Mouse (Mus musculus): ENCODE results near the gene Lats2. TPM values are rescaled to one million over a fixed set of nuclear protein-coding genes. Genes with fewer than 3 reads are reported as not detected.
A peak's percentile ranks its signal among the peaks of the same experiment; 100 is the strongest.

Lats2 gene
- polyA plus RNA-seq (2015; fragmentation: Nextera tagmentation; extraction: Ambion mirVana), result 23.5 and 24.5 TPM in 2 replicates

DNA sequence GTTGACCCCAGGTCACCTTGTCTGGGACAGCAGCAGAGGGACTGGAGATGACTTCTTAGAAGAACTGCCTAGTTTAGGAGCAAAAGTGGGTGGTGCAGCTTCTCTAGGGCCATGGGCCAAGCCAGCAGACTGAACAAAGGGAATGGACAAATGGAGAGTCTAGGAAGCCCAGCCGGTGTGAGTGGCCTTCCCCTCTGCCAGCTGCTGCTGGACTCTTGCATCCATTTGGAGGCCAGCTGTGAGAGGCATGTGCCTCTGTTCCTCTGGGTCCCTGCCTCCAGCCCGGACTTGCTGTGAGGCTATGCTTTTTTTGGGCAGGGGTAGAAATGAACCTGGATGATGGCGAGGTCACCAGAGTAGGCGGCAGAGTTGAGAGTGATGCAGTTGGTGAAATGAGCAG, at the start of gene Lats2:
Lats2 (minus strand) TSS at position 152 of the 400 bp plus-strand sequence.
- no peak for ATAC-seq (replicated peaks; ENCODE audit: low FRiP score)
- Histone ChIP-seq H3K4me1 (peaks cover 4% of the 10 kb centered on the region; the same call in 1 of the 2 replicates), H3K36me3 (no peaks in the 10 kb centered on the region), H3K4me2 (no peak within 1 kb of the TSS), H3K9me3 (replicated peaks) (no peaks in the 10 kb centered on the region), H3K9ac (no peak within 1 kb of the TSS), H3K4me3 (replicated peaks) (no peak within 1 kb of the TSS), H3K27ac (no peak within 1 kb of the TSS), H3K27me3 (no peaks in the 10 kb centered on the region)
- 62% methylated on average over 4 of the region's 4 CpGs for WGBS

- H3K4me1 ChIP-seq, result peaks cover 18% of the 10 kb centered on the region
- no peak overlapping the region for H3K27ac ChIP-seq
- no peak overlapping the region for H3K4me2 ChIP-seq
- WGBS, result 87% methylated on average over 4 of the region's 4 CpGs
- no peaks in the 10 kb centered on the region for H3K27me3 ChIP-seq
- peaks cover 78% of the 10 kb centered on the region for H3K36me3 ChIP-seq
- H3K9ac ChIP-seq, result no peak overlapping the region
- no peak for ATAC-seq (replicated peaks; ENCODE audit: low FRiP score)
- H3K9me3 ChIP-seq (replicated peaks), result no peaks in the 10 kb centered on the region
- no peak overlapping the region for H3K4me3 ChIP-seq (replicated peaks)
These were observed 45.5 kb upstream of the Lats2 start for GRCm38 (mm10) chr14:57803731-57804130.

GRCm38 (mm10) chr14:57797991-57798931, 40.1 kb upstream of the Lats2 start, which contains the start of gene Sap18:
Gene Sap18 (plus strand): TSS chr14:57798180.
- WGBS, result under 1% methylated on average over 94 of the region's 99 CpGs
- Histone ChIP-seq H3K9ac (peak within 1 kb of the TSS; percentile 83), H3K9me3 (replicated peaks) (no peaks in the 10 kb centered on the region), H3K27me3 (no peaks in the 10 kb centered on the region), H3K4me1 (peaks cover 22% of the 10 kb centered on the region), H3K27ac (peak within 1 kb of the TSS; percentile 82), H3K36me3 (peaks cover 29% of the 10 kb centered on the region), H3K4me2 (peak within 1 kb of the TSS; percentile 79), H3K4me3 (replicated peaks) (peak within 1 kb of the TSS; percentile 84)
- ATAC-seq (replicated peaks; ENCODE audit: low FRiP score), result peak; percentile 97

GRCm38 (mm10) chr14:57797551-57797950, 39.4 kb upstream of the Lats2 start:
- H3K4me2 ChIP-seq, result peak overlapping the region; percentile 79
- no peaks in the 10 kb centered on the region for H3K9me3 ChIP-seq (replicated peaks)
- peak overlapping the region; percentile 83 for H3K9ac ChIP-seq
- peaks cover 23% of the 10 kb centered on the region for H3K36me3 ChIP-seq
- H3K27ac ChIP-seq, result peak overlapping the region; percentile 66; the same call in 1 of the 2 replicates
- peak; percentile 66 for ATAC-seq (replicated peaks; ENCODE audit: low FRiP score)
- 11% methylated on average over 7 of the region's 7 CpGs for WGBS
- H3K4me3 ChIP-seq (replicated peaks), result peak overlapping the region; percentile 84
- H3K4me1 ChIP-seq, result peaks cover 22% of the 10 kb centered on the region
- no peaks in the 10 kb centered on the region for H3K27me3 ChIP-seq

DNA sequence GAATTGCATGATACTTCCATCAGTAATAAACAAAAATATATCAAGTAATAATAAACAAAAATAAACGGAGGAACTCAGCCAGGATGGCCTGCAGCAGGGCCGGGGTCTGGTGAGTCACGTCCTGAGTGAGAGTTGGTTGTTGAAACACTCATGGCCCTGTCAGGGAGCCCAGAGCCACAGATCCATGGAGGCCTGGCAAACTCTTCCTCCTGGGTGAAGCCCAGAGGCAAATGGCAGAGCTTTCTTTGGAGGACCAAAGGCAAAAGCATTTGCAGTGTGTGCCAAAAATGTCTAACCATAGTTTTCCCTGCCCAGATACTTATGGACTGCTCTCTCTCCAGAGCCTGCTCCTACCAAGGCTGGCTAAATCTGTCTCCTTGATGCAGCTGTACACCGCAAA, 33.0 kb upstream of the Lats2 start:
- 81% methylated on average over 4 of the region's 4 CpGs for WGBS
- Histone ChIP-seq H3K4me3 (replicated peaks) (no peak overlapping the region), H3K4me1 (no peaks in the 10 kb centered on the region), H3K36me3 (no peaks in the 10 kb centered on the region), H3K9ac (no peak overlapping the region), H3K27me3 (no peaks in the 10 kb centered on the region), H3K4me2 (no peak overlapping the region), H3K27ac (no peak overlapping the region), H3K9me3 (replicated peaks) (no peaks in the 10 kb centered on the region)
- no peak for ATAC-seq (replicated peaks; ENCODE audit: low FRiP score)

GRCm38 (mm10) chr14:57789759-57790158, 31.6 kb upstream of the Lats2 start:
- WGBS, result 84% methylated on average over 9 of the region's 9 CpGs
- Histone ChIP-seq H3K4me3 (replicated peaks) (no peak overlapping the region), H3K36me3 (no peaks in the 10 kb centered on the region), H3K27ac (no peak overlapping the region), H3K27me3 (no peaks in the 10 kb centered on the region), H3K9me3 (replicated peaks) (no peaks in the 10 kb centered on the region), H3K9ac (no peak overlapping the region), H3K4me1 (no peaks in the 10 kb centered on the region), H3K4me2 (no peak overlapping the region)
- ATAC-seq (replicated peaks; ENCODE audit: low FRiP score), result no peak

DNA sequence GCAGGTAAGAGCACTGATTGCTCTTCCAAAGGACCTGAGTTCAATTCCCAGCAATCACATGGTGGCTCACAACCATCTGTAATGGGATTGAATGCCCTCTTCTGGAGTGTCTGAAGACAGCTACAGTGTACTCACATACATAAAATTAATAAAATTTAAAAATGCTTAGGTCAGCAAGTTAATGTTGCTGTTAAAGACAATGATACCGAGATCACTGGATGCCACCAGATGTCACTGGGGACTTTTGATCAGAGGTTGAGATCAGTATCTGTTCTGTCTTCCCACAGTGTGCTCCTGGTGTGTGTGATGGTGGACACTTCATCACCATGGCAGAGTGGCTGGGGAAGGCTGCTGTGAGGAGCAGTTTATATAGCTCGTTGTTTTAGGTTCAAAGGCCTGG, 31.1 kb upstream of the Lats2 start:
- no peak overlapping the region for H3K9ac ChIP-seq
- H3K4me1 ChIP-seq, result no peaks in the 10 kb centered on the region
- WGBS, result 57% methylated on average over 2 of the region's 2 CpGs
- no peak overlapping the region for H3K27ac ChIP-seq
- H3K4me3 ChIP-seq (replicated peaks), result no peak overlapping the region
- H3K4me2 ChIP-seq, result no peak overlapping the region
- H3K9me3 ChIP-seq (replicated peaks), result no peaks in the 10 kb centered on the region
- ATAC-seq (replicated peaks; ENCODE audit: low FRiP score), result no peak
- H3K27me3 ChIP-seq, result no peaks in the 10 kb centered on the region
- H3K36me3 ChIP-seq, result no peaks in the 10 kb centered on the region

GRCm38 (mm10) chr14:57787406-57787805, 29.2 kb upstream of the Lats2 start:
- WGBS, result 50% methylated on average over 4 of the region's 4 CpGs
- H3K4me3 ChIP-seq (replicated peaks), result no peak overlapping the region
- no peak overlapping the region for H3K9ac ChIP-seq
- no peak overlapping the region for H3K27ac ChIP-seq
- no peaks in the 10 kb centered on the region for H3K27me3 ChIP-seq
- H3K9me3 ChIP-seq (replicated peaks), result no peaks in the 10 kb centered on the region
- no peaks in the 10 kb centered on the region for H3K36me3 ChIP-seq
- no peaks in the 10 kb centered on the region for H3K4me1 ChIP-seq
- no peak for ATAC-seq (replicated peaks; ENCODE audit: low FRiP score)
- no peak overlapping the region for H3K4me2 ChIP-seq

DNA sequence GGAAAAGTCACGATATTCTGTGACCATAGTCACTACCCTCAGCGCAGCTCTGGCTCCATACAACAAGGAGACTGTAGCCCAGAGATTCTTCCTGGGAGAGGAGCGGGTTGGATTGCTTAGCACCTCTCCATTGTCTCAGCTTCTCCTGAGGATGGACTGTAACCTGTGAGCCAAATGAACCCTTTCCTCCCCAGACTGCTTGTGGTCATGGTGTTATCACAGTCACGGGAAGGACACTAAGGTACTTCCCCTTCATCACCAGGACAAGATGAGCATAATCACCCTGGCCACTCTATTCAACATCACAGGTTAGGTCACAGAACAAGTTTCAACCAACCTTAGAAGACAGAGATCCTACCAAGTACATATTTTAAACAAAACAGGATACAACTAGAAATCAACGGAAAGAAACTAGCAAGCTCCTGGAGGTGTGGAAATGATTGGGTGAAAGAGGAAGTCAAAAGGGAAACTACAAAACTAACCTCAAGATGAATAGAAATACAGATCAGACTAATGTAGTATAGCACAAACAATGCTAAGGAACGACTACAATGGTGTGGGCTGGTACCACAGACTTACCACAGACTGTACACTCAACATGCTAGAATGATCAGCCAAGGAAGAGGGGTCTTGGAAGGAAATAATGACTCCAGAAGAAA, 14.1 kb upstream of the Lats2 start:
- 86% methylated on average over 6 of the region's 6 CpGs for WGBS
- Histone ChIP-seq H3K27me3 (no peaks in the 10 kb centered on the region), H3K9me3 (replicated peaks) (no peaks in the 10 kb centered on the region), H3K36me3 (no peaks in the 10 kb centered on the region), H3K4me3 (replicated peaks) (no peak overlapping the region), H3K27ac (no peak overlapping the region), H3K4me1 (no peaks in the 10 kb centered on the region), H3K9ac (no peak overlapping the region), H3K4me2 (no peak overlapping the region)
- ATAC-seq (replicated peaks; ENCODE audit: low FRiP score), result no peak

DNA sequence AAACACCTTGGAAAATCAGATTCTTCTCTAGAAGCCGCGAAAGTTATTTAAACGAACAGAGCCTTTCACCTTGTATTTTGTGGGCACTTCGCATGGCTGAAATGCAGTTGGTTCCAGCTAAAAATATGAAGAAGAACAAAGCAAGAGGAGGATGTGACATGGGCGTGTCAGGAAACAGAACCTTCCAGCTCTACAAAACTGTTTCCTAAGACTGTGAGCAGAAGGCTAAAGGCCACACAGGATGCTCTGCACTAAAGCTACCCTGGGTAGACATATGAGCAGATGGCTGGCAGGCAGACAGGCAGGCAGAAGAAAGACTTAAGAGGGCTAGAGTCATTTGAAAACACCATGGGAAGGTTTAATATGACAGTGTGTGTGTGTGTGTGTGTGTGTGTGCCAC, 10.9 kb upstream of the Lats2 start:
- Histone ChIP-seq H3K36me3 (no peaks in the 10 kb centered on the region), H3K4me1 (no peaks in the 10 kb centered on the region), H3K4me2 (no peak overlapping the region), H3K9ac (no peak overlapping the region), H3K27me3 (no peaks in the 10 kb centered on the region), H3K9me3 (replicated peaks) (no peaks in the 10 kb centered on the region), H3K27ac (0 out of 2 replicates have a peak overlapping the region, but pooled peaks have one; percentile 14), H3K4me3 (replicated peaks) (no peak overlapping the region)
- no peak for ATAC-seq (replicated peaks; ENCODE audit: low FRiP score)
- 91% methylated on average over 5 of the region's 5 CpGs for WGBS

GRCm38 (mm10) chr14:57760447-57761412, 2.5 kb upstream of the Lats2 start:
- no peak overlapping the region for H3K9ac ChIP-seq
- H3K36me3 ChIP-seq, result no peaks in the 10 kb centered on the region
- WGBS, result 62% methylated on average over 10 of the region's 10 CpGs
- H3K4me2 ChIP-seq, result no peak overlapping the region
- H3K4me1 ChIP-seq, result no peaks in the 10 kb centered on the region
- no peaks in the 10 kb centered on the region for H3K27me3 ChIP-seq
- no peak for ATAC-seq (replicated peaks; ENCODE audit: low FRiP score)
- no peak overlapping the region for H3K27ac ChIP-seq
- no peak overlapping the region for H3K4me3 ChIP-seq (replicated peaks)
- H3K9me3 ChIP-seq (replicated peaks), result no peaks in the 10 kb centered on the region

Measured in kidney, embryonic 15.5 days (tissue).